Mouse (Mus musculus): ENCODE measurements at regions not wholly inside any gene's neighbourhood (a gene's known extent, or its start where the extent isn't known, plus 50 kb on each side); places are given as distances from the start of the nearest gene placed in this dataset.

DNA sequence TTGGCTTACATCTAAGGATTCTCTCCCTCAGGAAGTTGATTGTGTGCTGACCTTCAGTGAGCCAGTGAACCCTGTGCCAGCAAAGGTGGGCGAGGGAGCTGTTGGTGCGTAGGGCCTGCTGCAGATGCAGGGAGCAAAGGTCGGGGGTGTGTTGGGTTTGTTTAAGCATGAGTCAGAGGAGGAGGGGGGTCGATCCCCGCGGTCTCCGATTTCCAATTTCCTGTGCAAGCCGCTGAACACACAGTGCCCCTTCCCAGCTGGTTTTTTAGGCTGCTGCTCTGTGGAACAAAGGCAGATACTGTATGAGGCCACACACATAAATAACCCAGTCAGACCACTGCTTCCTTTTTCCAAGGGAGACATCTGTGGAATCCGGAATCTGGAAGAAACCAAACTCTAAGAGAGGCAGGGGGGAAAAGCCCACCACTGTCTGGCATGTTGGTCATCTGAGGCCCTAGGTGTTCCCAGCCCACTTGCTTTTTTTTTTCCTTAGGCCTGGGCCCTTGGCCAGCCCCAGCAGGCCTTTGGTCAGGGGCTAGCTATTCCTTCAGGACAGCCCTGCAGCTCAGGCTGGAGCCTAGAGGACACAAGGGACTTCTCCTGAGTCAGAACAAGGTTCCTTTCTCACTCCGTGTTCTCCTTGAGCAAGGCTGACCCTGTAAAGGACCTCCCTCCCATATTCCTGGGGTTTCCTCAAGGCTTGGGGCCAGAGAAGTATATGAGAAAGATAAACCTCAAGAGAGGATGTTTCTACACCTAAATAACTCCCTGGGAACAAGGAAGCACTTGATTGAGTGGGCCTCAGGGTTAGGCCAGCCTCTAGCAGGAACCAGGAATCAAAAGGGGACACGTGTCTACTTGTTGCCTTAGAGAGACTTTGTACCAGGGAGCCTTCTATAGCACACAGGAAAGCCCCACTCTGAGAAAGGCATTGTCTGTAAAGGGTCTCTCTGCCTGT, 119.0 kb downstream of the Tomm20 start:
- H3K4me3 ChIP-seq (ENCODE audit: control insufficient read depth in 1 of 2, insufficient read depth in 1 of 2, low read depth in 2 of 2, low read length in 2 of 2): no peak overlapping the region
- H3K79me2 ChIP-seq (ENCODE audit: control insufficient read depth, insufficient read depth, low read length, poor library complexity): no peaks in the 10 kb centered on the region
- H3K27me3 ChIP-seq (ENCODE audit: control insufficient read depth in 1 of 2, insufficient read depth in 2 of 2, low read length in 2 of 2): no peaks in the 10 kb centered on the region
- H3K9ac ChIP-seq (ENCODE audit: control insufficient read depth, low read depth, low read length, poor library complexity, severe bottlenecking): no peak overlapping the region
- TF ChIP-seq ETS1 (IDR thresholded peaks at IDR 0.05; ENCODE audit: low read depth, low read length) (no peak), TCF12 (IDR thresholded peaks at IDR 0.05; ENCODE audit: low read depth, low read length) (no peak), CHD2 (IDR thresholded peaks at IDR 0.05; ENCODE audit: low read length) (no peak), CTCF (IDR thresholded peaks at IDR 0.05 in 2 of 3, conservative IDR thresholded peaks at IDR 0.05 in 1 of 3; ENCODE audit: control insufficient read depth in 1 of 3, insufficient read depth in 1 of 3, low read depth in 2 of 3, low read length in 3 of 3, poor library complexity in 1 of 3, severe bottlenecking in 1 of 3) (no peak), POLR2AphosphoS5 (IDR thresholded peaks at IDR 0.05; ENCODE audit: borderline replicate concordance, low read depth, low read length) (no peak), POLR2A (IDR thresholded peaks at IDR 0.05; ENCODE audit: control insufficient read depth in 1 of 2, insufficient read depth in 1 of 2, low read depth in 1 of 2, low read length in 2 of 2, poor library complexity in 1 of 2) (no peak), RAD21 (IDR thresholded peaks at IDR 0.05; ENCODE audit: low read depth, low read length) (no peak), MEF2A (IDR thresholded peaks at IDR 0.05; ENCODE audit: extremely low read depth, insufficient replicate concordance, low read depth, low read length, poor library complexity, severe bottlenecking) (no peak), BHLHE40 (IDR thresholded peaks at IDR 0.05; ENCODE audit: borderline replicate concordance, low read depth, low read length) (no peak), KAT2A (conservative IDR thresholded peaks at IDR 0.05; ENCODE audit: low read depth, low read length) (no peak), NELFE (IDR thresholded peaks at IDR 0.05; ENCODE audit: low read depth, low read length) (no peak), USF2 (IDR thresholded peaks at IDR 0.05; ENCODE audit: borderline replicate concordance in 1 of 2, insufficient read depth in 1 of 2, low read depth in 1 of 2, low read length in 2 of 2) (no peak), EP300 (IDR thresholded peaks at IDR 0.05; ENCODE audit: low read depth in 1 of 2, low read length in 2 of 2) (no peak), ELF1 (IDR thresholded peaks at IDR 0.05; ENCODE audit: low read depth, low read length) (no peak), GATA1 (IDR thresholded peaks at IDR 0.05; ENCODE audit: low read depth, low read length) (no peak), MAFK (IDR thresholded peaks at IDR 0.05; ENCODE audit: borderline replicate concordance, low read depth, low read length) (no peak), ZC3H11A (IDR thresholded peaks at IDR 0.05; ENCODE audit: low read depth, low read length) (no peak), POLR2AphosphoS2 (IDR thresholded peaks at IDR 0.05; ENCODE audit: low read length) (no peak), E2F4 (IDR thresholded peaks at IDR 0.05; ENCODE audit: borderline replicate concordance, low read depth, low read length) (no peak), ZMIZ1 (IDR thresholded peaks at IDR 0.05; ENCODE audit: low read depth, low read length) (no peak)
- H3K9me3 ChIP-seq (replicated peaks; ENCODE audit: insufficient read depth, low read length): no peaks in the 10 kb centered on the region
- peaks cover 31 to 53% of the 10 kb centered on the region in 2 experiments for H3K4me1 ChIP-seq (ENCODE audit: control insufficient read depth in 1 of 2, insufficient read depth in 2 of 2, low read length in 2 of 2)
- H3K36me3 ChIP-seq (ENCODE audit: control insufficient read depth in 1 of 2, insufficient read depth in 2 of 2, low read length in 2 of 2): peaks cover 0 to 36% of the 10 kb centered on the region in 2 experiments; a peak in 2 of 4 replicates
- no peak for DNase-seq (ENCODE audit: low read depth, low spot score)
- H3K27ac ChIP-seq (ENCODE audit: control insufficient read depth, low read depth, low read length): no peak overlapping the region
